Mouse (Mus musculus): ENCODE data around the gene Catsperd. TPM values are rescaled to one million over a fixed set of nuclear protein-coding genes. Genes with fewer than 3 reads are reported as not detected.
"Not testable (repeated sequence)": the region's sequence is repeated elsewhere in the genome, so short reads cannot be mapped to it uniquely, and the experiment has no call there.

The Catsperd gene
- total RNA-seq, 1 experiment = 1.3 TPM

GRCm38 (mm10) chr17:56617628-56618027 lies 10.3 kb upstream of the Catsperd start:
- no peak overlapping the region for H3K4me3 ChIP-seq (ENCODE audit: insufficient read depth in 1 of 2, low read depth in 1 of 2, low read length in 2 of 2, poor library complexity in 1 of 2, severe bottlenecking in 1 of 2)
- peaks cover 84% of the 10 kb centered on the region for H3K36me3 ChIP-seq (ENCODE audit: control insufficient read depth, insufficient read depth, low read length, poor library complexity, severe bottlenecking)
- no peak for DNase-seq (ENCODE audit: low read depth, low spot score)

GRCm38 (mm10) chr17:56625495-56625894 lies 2.4 kb upstream of the Catsperd start:
- peaks cover 0 to 6% of the 10 kb centered on the region in 2 experiments; a peak in 1 of 4 replicates for H3K4me1 ChIP-seq (ENCODE audit: control insufficient read depth in 2 of 2, insufficient read depth in 2 of 2, low read length in 2 of 2, poor library complexity in 1 of 2)
- H3K9ac ChIP-seq (ENCODE audit: insufficient read depth, low read depth, low read length, poor library complexity, severe bottlenecking) = no peak overlapping the region
- H3K36me3 ChIP-seq (ENCODE audit: control insufficient read depth, insufficient read depth, low read length, poor library complexity, severe bottlenecking) = peaks cover 26% of the 10 kb centered on the region
- in situ Hi-C loops (cut with MboI; ENCODE audit: low sequenced_read_pairs in 2 of 2, unreplicated experiment in 2 of 2) = no loop called here
- H3K27ac ChIP-seq (ENCODE audit: insufficient read depth, low read depth, low read length, poor library complexity, severe bottlenecking) = no peak overlapping the region
- DNase-seq (ENCODE audit: low read depth, low spot score) = no peak
- H3K9me3 ChIP-seq (ENCODE audit: control insufficient read depth, insufficient read depth, low read depth, low read length) = no peaks in the 10 kb centered on the region
- TF ChIP-seq MAFK (IDR thresholded peaks at IDR 0.05; ENCODE audit: insufficient read depth, low read depth, low read length) (no peak), ZNF384 (IDR thresholded peaks at IDR 0.05; ENCODE audit: low read depth, low read length) (no peak), CHD2 (IDR thresholded peaks at IDR 0.05; ENCODE audit: low read depth, low read length) (no peak), HCFC1 (IDR thresholded peaks at IDR 0.05; ENCODE audit: borderline replicate concordance, insufficient read depth, low read length) (no peak), ZC3H11A (IDR thresholded peaks at IDR 0.05; ENCODE audit: borderline replicate concordance, low read depth, low read length) (no peak)
- H3K4me3 ChIP-seq (ENCODE audit: insufficient read depth in 1 of 2, low read depth in 1 of 2, low read length in 2 of 2, poor library complexity in 1 of 2, severe bottlenecking in 1 of 2) = peak overlapping the region in 1 of 2 experiments; percentile 85; a peak in 1 of 4 replicates

More at GRCm38 (mm10) chr17:56617628-56618027, 10.3 kb upstream of the Catsperd start:
- in situ Hi-C loops (cut with MboI; ENCODE audit: low sequenced_read_pairs in 2 of 2, unreplicated experiment in 2 of 2) = no loop called here
- peaks cover 2 to 12% of the 10 kb centered on the region in 2 experiments; a peak in 2 of 4 replicates for H3K4me1 ChIP-seq (ENCODE audit: control insufficient read depth in 2 of 2, insufficient read depth in 2 of 2, low read length in 2 of 2, poor library complexity in 1 of 2)
- no peak for TF ChIP-seq MAFK (IDR thresholded peaks at IDR 0.05; ENCODE audit: insufficient read depth, low read depth, low read length)
- TF ChIP-seq CHD2 (IDR thresholded peaks at IDR 0.05; ENCODE audit: low read depth, low read length) = no peak
- no peak for TF ChIP-seq ZNF384 (IDR thresholded peaks at IDR 0.05; ENCODE audit: low read depth, low read length)
- TF ChIP-seq HCFC1 (IDR thresholded peaks at IDR 0.05; ENCODE audit: borderline replicate concordance, insufficient read depth, low read length) = no peak
- no peak for TF ChIP-seq ZC3H11A (IDR thresholded peaks at IDR 0.05; ENCODE audit: borderline replicate concordance, low read depth, low read length)
- H3K9me3 ChIP-seq (ENCODE audit: control insufficient read depth, insufficient read depth, low read depth, low read length) = no peaks in the 10 kb centered on the region
- no peak overlapping the region for H3K27ac ChIP-seq (ENCODE audit: insufficient read depth, low read depth, low read length, poor library complexity, severe bottlenecking)
- H3K9ac ChIP-seq (ENCODE audit: insufficient read depth, low read depth, low read length, poor library complexity, severe bottlenecking) = no peak overlapping the region

- no peaks in the 10 kb centered on the region for H3K9me3 ChIP-seq (ENCODE audit: control insufficient read depth, insufficient read depth, low read depth, low read length)
- DNase-seq (ENCODE audit: low read depth, low spot score) = no peak
- peak overlapping the region; percentile 85 to 97 for H3K4me3 ChIP-seq (ENCODE audit: insufficient read depth in 1 of 2, low read depth in 1 of 2, low read length in 2 of 2, poor library complexity in 1 of 2, severe bottlenecking in 1 of 2)
- peaks cover 22% of the 10 kb centered on the region for H3K36me3 ChIP-seq (ENCODE audit: control insufficient read depth, insufficient read depth, low read length, poor library complexity, severe bottlenecking)
- in situ Hi-C loops (cut with MboI; ENCODE audit: low sequenced_read_pairs in 2 of 2, unreplicated experiment in 2 of 2) = no loop called here
- peaks cover 1 to 6% of the 10 kb centered on the region in 2 experiments; a peak in 2 of 4 replicates for H3K4me1 ChIP-seq (ENCODE audit: control insufficient read depth in 2 of 2, insufficient read depth in 2 of 2, low read length in 2 of 2, poor library complexity in 1 of 2)
- H3K27ac ChIP-seq (ENCODE audit: insufficient read depth, low read depth, low read length, poor library complexity, severe bottlenecking) = peak overlapping the region; percentile 44; the same call in 1 of the 2 replicates
- TF ChIP-seq ZC3H11A (IDR thresholded peaks at IDR 0.05; ENCODE audit: borderline replicate concordance, low read depth, low read length) (no peak), CHD2 (IDR thresholded peaks at IDR 0.05; ENCODE audit: low read depth, low read length) (no peak), HCFC1 (IDR thresholded peaks at IDR 0.05; ENCODE audit: borderline replicate concordance, insufficient read depth, low read length) (no peak), ZNF384 (IDR thresholded peaks at IDR 0.05; ENCODE audit: low read depth, low read length) (no peak), MAFK (IDR thresholded peaks at IDR 0.05; ENCODE audit: insufficient read depth, low read depth, low read length) (no peak)
- peak overlapping the region; percentile 96 for H3K9ac ChIP-seq (ENCODE audit: insufficient read depth, low read depth, low read length, poor library complexity, severe bottlenecking)
These were observed 1.7 kb upstream of the Catsperd start for GRCm38 (mm10) chr17:56626260-56626659.

GRCm38 (mm10) chr17:56626754-56627470 lies 1.0 kb upstream of the Catsperd start, which contains the start of gene Lonp1:
Gene Lonp1 (minus strand): TSS chr17:56626887.
- Histone ChIP-seq H3K4me3 (ENCODE audit: insufficient read depth in 1 of 2, low read depth in 1 of 2, low read length in 2 of 2, poor library complexity in 1 of 2, severe bottlenecking in 1 of 2) (peak within 1 kb of the TSS; percentile 85 to 97), H3K9ac (ENCODE audit: insufficient read depth, low read depth, low read length, poor library complexity, severe bottlenecking) (peak within 1 kb of the TSS; percentile 96), H3K9me3 (ENCODE audit: control insufficient read depth, insufficient read depth, low read depth, low read length) (no peaks in the 10 kb centered on the region), H3K4me1 (ENCODE audit: control insufficient read depth in 2 of 2, insufficient read depth in 2 of 2, low read length in 2 of 2, poor library complexity in 1 of 2) (peaks cover 5 to 6% of the 10 kb centered on the region in 2 experiments; a peak in 2 of 4 replicates), H3K27ac (ENCODE audit: insufficient read depth, low read depth, low read length, poor library complexity, severe bottlenecking) (peak within 1 kb of the TSS; percentile 44), H3K36me3 (ENCODE audit: control insufficient read depth, insufficient read depth, low read length, poor library complexity, severe bottlenecking) (peaks cover 17% of the 10 kb centered on the region)
- TF ChIP-seq ZNF384 (IDR thresholded peaks at IDR 0.05; ENCODE audit: low read depth, low read length) = no peak
- no peak for TF ChIP-seq CHD2 (IDR thresholded peaks at IDR 0.05; ENCODE audit: low read depth, low read length)
- TF ChIP-seq HCFC1 (IDR thresholded peaks at IDR 0.05; ENCODE audit: borderline replicate concordance, insufficient read depth, low read length) = peak; percentile 86
- no peak for TF ChIP-seq ZC3H11A (IDR thresholded peaks at IDR 0.05; ENCODE audit: borderline replicate concordance, low read depth, low read length)
- no peak for TF ChIP-seq MAFK (IDR thresholded peaks at IDR 0.05; ENCODE audit: insufficient read depth, low read depth, low read length)
- in situ Hi-C loops (cut with MboI; ENCODE audit: low sequenced_read_pairs in 2 of 2, unreplicated experiment in 2 of 2) = no loop called here
- peak; percentile 97 for DNase-seq (ENCODE audit: low read depth, low spot score)

- H3K4me3 ChIP-seq (ENCODE audit: insufficient read depth in 1 of 2, low read depth in 1 of 2, low read length in 2 of 2, poor library complexity in 1 of 2, severe bottlenecking in 1 of 2); H3K27ac ChIP-seq (ENCODE audit: insufficient read depth, low read depth, low read length, poor library complexity, severe bottlenecking); in situ Hi-C loops (cut with MboI; ENCODE audit: low sequenced_read_pairs in 2 of 2, unreplicated experiment in 2 of 2); H3K36me3 ChIP-seq (ENCODE audit: control insufficient read depth, insufficient read depth, low read length, poor library complexity, severe bottlenecking); H3K9ac ChIP-seq (ENCODE audit: insufficient read depth, low read depth, low read length, poor library complexity, severe bottlenecking); H3K9me3 ChIP-seq (ENCODE audit: control insufficient read depth, insufficient read depth, low read depth, low read length); DNase-seq (ENCODE audit: low read depth, low spot score): not testable (repeated sequence)
- H3K4me1 ChIP-seq (ENCODE audit: control insufficient read depth in 2 of 2, insufficient read depth in 2 of 2, low read length in 2 of 2, poor library complexity in 1 of 2) = peaks cover 7 to 12% of the 10 kb centered on the region in 2 experiments; a peak in 3 of 4 replicates
These were observed 2.1 kb downstream of the Catsperd start for GRCm38 (mm10) chr17:56629800-56630781.
